Mouse (Mus musculus) gastrocnemius, postnatal 36 days (tissue): ENCODE results near the gene Mapk13. TPM values are rescaled to one million over a fixed set of nuclear protein-coding genes. Genes with fewer than 3 reads are reported as not detected.
"Not testable (repeated sequence)": the region's sequence is repeated elsewhere in the genome, so short reads cannot be mapped to it uniquely, and the experiment has no call there.

ENCODE experiments used
- DNase-seq, 2 experiments: peaks; one replicate each; pipeline ENCODE4 v3.0.0; 2022
- intact Hi-C: fragments of 180-260 bp; cut with DNase I; formaldehyde crosslinking; loops from one replicate; pipeline ENCODE4 v1.15.1; 2025
- total RNA-seq, 2 experiments: library from RNA; stranded (reverse); gene quantifications; 2 replicates each; pipeline ENCODE4 v1.2.3; 2021

The Mapk13 gene
- total RNA-seq, 2 experiments from 2014 or later: not detected

DNA sequence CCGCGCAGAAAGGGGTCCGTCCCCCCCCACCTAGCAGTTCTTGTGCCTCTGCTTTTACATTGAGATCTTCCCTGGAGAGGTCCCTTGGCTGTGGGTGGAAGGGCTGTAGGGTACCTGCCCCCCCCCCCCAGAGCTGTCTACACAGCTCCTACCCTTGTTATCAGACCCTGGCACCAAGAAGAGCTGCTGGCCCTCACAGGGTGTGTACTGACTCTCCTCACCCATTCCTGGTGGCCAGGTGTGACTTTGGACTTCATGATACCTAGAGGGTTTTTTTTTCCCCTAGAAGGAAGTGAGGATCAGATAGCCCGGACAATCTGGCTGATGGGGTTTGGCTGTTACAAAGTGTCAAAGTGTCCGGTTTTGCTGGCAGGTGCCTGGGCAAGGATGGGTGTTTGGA is 2.2 kb downstream of the Mapk13 start:
- DNase-seq: no peak
- intact Hi-C loops: no loop called here

DNA sequence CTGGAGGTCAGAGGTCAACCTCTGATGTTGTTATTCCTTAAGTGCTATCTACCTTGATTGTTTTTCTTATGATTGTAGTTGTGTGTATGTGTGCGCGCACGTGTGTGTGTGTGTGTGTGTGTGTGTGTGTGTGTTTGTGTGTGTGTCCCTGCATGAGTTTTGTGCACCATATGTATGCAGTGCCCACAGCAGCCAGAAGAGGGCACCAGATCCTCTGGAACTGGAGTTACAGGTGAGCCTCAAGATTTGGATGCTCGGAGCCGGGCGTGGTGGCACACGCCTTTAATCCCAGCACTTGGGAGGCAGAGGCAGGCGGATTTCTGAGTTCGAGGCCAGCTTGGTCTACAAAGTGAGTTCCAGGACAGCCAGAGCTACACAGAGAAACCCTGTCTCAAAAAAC is 5.2 kb downstream of the Mapk13 start:
- intact Hi-C loops, DNase-seq: not testable (repeated sequence)

- DNase-seq: no peak
- intact Hi-C loops: loop anchor here (5.0 kb wide), 1 partner anchor 147 kb away; no protein-coding TSS in a partner anchor
Observed at GRCm38 (mm10) chr17:28775161-28775560, 6.1 kb downstream of the Mapk13 start.

DNA sequence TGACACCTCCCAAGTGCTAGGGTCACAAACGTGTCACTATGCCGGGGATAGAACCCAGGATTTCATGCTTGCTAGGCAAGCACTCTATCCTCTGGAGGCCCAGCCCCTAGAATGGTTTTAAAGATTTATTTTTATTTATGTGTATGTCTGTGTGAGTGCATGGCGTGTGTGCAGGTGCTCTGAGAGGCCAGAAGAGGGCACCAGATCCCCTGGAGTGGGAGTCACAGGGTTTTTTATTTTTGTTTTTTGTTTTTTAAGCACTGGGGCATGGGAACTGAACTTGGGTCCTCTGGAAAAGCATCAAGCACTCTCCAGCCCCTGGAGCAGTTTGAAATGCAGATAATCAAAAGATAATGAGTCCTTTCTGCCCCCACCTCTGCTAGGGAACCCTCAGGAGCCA is 7.7 kb downstream of the Mapk13 start:
- DNase-seq: no peak
- intact Hi-C loops: loop anchor here (5.0 kb wide), 1 partner anchor 145 kb away; no protein-coding TSS in a partner anchor

GRCm38 (mm10) chr17:28777231-28778005 is 8.3 kb downstream of the Mapk13 start:
- intact Hi-C loops: loop anchor here (5.0 kb wide), 1 partner anchor 145 kb away; no protein-coding TSS in a partner anchor
- peak; percentile 51 to 63 for DNase-seq

- no peak for DNase-seq
- intact Hi-C loops: loop anchor here (5.0 kb wide), 1 partner anchor 143 kb away; no protein-coding TSS in a partner anchor
Observed at GRCm38 (mm10) chr17:28779735-28780134, 10.6 kb downstream of the Mapk13 start.

DNA sequence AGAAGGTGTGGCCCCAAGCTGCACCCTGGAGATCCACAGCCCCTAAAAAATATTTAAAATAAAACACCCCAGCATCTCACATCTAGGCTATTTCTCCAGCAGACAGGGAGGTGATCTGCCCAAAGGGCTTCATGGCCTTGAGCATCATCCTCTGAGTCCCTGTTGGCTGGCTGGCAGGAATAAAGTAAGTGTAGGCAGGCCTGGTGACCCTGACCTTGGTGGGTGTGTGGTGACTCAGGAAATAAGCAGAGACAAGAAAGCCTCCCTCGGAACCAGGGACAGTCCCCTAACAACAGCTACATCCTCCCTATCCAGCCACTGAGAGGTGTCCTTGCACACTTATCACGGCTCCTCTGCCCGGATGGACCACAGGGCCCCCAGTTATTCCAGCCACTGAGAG is 11.7 kb downstream of the Mapk13 start:
- DNase-seq: no peak
- intact Hi-C loops: no loop called here

DNA sequence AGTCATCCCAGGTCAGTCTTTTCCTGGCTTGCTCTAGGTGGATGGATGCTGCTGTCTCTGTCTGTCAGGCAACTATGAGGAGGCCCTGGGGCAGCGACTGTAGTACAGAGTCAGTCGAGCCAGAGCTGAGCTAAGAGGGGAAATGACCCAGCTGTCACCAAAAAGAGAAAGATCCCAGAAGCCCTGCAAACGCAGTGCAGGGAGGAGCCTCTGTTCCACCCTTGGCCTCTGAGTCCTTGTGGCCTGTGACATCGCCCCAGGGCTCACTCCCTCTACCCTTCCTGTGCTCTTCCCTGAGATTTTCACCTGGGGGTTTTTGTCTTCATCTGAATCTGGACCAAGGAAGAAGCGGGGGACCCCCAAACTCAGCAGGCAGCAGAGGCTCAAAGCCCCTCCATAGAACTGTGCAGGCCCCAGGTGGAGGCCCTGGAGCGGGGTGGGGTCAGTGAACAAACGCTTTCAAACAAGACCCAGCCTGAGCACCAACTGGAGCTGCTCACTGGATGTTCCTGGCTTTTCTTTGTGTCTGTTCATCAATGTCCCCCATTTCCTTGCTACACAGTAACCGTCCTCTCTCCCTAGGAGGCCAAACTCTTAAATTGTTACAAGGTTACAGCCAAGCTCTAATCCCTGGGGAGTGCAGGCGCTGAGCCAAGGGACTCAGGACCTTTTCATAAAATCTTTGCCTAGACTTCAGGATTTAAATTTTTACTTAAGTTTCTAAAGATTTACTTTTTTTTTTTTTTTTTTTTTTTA is 12.4 kb downstream of the Mapk13 start:
- DNase-seq: no peak
- intact Hi-C loops: no loop called here

- intact Hi-C loops: no loop called here
- DNase-seq: no peak
Observed at GRCm38 (mm10) chr17:28785036-28785435, 15.9 kb downstream of the Mapk13 start.

- intact Hi-C loops: no loop called here
- DNase-seq: no peak
Observed at GRCm38 (mm10) chr17:28787507-28787906, 18.4 kb downstream of the Mapk13 start.

- intact Hi-C loops: no loop called here
- DNase-seq: no peak
Observed at GRCm38 (mm10) chr17:28797031-28797430, 27.9 kb downstream of the Mapk13 start.

GRCm38 (mm10) chr17:28799291-28800160 is 30.4 kb downstream of the Mapk13 start:
- intact Hi-C loops: loop anchor here (5.0 kb wide), 1 partner anchor 107 kb away; the partner anchor contains the start of genes Mapk14 and Slc26a8
- no peak for DNase-seq

GRCm38 (mm10) chr17:28800281-28800670 is 31.2 kb downstream of the Mapk13 start:
- intact Hi-C loops: loop anchor here (5.0 kb wide), 1 partner anchor 108 kb away; the partner anchor contains the start of genes Mapk14 and Slc26a8
- no peak for DNase-seq

DNA sequence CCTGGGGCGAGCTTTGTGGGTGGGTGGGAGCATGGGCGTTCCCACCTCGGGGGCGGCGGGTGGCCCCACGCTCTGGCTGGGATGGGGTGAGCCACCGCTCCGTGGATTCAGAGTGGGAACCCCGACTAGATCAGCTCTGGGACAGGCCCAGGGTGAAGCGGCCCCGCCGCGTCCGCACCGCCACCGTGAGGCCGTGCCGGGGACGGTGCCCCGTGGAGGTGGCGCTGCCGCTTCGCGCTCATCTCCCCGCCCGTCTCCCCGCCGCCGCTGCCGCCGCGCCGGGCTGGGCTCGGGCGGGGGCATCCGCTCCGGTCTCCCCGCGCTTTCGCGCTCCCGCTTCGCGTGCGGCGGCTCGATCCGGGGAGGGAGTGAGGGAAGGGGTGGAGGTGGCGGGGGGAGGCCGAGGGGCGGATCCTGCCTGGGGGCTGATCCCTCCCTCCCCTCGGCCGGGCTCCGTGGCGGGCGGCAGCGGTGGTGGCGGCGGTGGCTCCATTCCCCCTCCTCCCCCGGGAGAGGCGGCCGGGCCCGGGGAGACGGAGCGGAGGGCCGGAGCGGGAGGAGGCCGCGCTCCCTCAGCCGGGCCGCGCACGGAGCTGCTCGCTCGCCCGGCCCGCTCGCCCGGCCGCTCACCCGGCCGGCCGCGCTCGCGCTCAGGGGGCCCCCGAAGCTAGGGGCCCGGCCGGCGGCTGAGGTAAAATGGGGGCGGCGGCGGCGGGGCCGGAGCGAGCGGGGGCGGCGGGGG is 31.7 kb downstream of the Mapk13 start, which contains the start of gene Brpf3:
Brpf3 (plus strand) TSS at position 420 of the 742 bp plus-strand sequence.
- intact Hi-C loops: loop anchor here (1.0 to 5.0 kb wide), 2 partner anchors 39 to 109 kb away; partner anchors contain the start of genes Mapk14 and Slc26a8
- DNase-seq: peak; percentile 73 to 79

DNA sequence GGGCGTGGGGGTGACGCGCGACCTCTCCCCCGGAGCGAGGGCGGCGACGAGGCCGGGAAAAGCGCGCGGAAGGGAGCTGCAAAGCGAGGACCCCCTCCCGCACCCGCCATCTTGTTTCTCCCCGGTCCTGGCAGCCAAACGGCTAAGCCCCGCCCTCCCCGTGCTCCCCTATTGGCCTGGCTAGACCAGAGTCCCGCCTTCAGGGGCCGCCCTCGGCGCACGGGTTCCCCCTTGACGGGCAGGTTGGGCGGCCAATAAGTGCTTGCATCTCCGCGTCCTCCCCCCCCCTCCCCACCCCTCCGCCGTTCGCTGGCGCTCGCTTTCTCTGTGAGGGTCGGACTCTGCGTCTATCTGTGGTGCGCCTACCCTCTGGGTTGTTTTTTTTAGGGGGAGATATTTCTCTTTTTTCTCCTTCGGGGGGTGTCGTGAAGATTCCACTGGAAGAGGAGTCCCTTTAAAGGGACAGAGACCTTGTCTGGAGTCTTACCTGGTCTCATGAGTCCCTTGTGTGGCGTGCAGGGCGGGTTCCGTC is 32.4 kb downstream of the Mapk13 start:
- DNase-seq: peak; percentile 97 to 100
- intact Hi-C loops: loop anchor here (1.0 to 5.0 kb wide), 2 partner anchors 39 to 109 kb away; partner anchors contain the start of genes Mapk14 and Slc26a8

GRCm38 (mm10) chr17:28802006-28802481 is 32.9 kb downstream of the Mapk13 start:
- no peak for DNase-seq
- intact Hi-C loops: loop anchor here (5.0 kb wide), 1 partner anchor 110 kb away; the partner anchor contains the start of genes Mapk14 and Slc26a8

- intact Hi-C loops: loop anchor here (5.0 kb wide), 1 partner anchor 111 kb away; the partner anchor contains the start of genes Mapk14 and Slc26a8
Observed at GRCm38 (mm10) chr17:28803316-28803715, 34.2 kb downstream of the Mapk13 start.

DNA sequence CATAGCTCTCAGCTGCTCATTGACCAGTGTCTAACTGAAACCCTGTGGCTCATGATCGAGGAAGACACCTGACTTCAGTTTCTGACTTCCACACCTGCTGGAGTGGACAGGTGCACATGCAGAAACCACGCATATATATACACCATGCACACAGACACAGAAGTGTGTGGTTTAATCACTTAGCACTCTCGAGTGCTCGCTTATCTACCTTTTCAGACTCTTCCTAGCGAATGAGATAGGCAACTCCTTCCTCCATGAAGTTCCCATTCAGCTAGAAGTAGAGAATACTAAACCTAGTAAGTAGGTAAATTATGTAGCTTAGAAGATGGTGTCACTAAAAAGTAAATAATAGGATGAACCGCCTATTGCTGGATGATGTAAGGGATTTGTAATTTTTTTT is 35.9 kb downstream of the Mapk13 start:
- intact Hi-C loops: loop anchor here (5.0 kb wide), 1 partner anchor 113 kb away; the partner anchor contains the start of genes Mapk14 and Slc26a8
- no peak for DNase-seq

More at GRCm38 (mm10) chr17:28803316-28803715, 34.2 kb downstream of the Mapk13 start:
- no peak for DNase-seq

DNA sequence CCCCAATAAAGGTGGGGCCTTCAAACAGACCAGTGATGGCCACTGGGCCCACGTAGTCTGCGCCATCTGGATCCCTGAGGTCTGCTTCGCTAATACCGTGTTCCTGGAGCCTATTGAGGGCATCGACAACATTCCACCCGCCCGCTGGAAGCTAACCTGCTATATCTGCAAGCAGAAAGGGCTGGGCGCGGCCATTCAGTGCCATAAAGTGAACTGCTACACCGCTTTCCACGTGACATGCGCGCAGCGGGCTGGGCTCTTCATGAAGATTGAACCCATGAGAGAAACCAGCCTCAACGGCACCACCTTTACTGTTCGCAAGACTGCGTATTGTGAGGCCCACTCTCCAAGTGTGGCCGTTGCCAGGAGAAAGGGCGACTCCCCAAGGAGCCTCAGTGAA is 37.7 kb downstream of the Mapk13 start:
- no peak for DNase-seq
- intact Hi-C loops: no loop called here
